Mouse (Mus musculus) kidney, adult 2 months (tissue): Measurements from ENCODE around the gene Stag1.

Experiments
- CTCF ChIP-seq: fragments of 200-500 bp; conservative IDR thresholded peaks from 2 replicates; pipeline ENCODE4 v1.5.1; 2011; ENCODE audit warnings: low read depth, mild to moderate bottlenecking, control low read depth, low read length, moderate library complexity, mixed read lengths; ENCODE audit not compliant: insufficient read depth, insufficient read length
- POLR2A ChIP-seq: fragments of 200-500 bp; IDR thresholded peaks from one replicate; pipeline ENCODE4 v1.6.1; 2011; ENCODE audit warnings: low read depth, low read length, control low read depth

DNA sequence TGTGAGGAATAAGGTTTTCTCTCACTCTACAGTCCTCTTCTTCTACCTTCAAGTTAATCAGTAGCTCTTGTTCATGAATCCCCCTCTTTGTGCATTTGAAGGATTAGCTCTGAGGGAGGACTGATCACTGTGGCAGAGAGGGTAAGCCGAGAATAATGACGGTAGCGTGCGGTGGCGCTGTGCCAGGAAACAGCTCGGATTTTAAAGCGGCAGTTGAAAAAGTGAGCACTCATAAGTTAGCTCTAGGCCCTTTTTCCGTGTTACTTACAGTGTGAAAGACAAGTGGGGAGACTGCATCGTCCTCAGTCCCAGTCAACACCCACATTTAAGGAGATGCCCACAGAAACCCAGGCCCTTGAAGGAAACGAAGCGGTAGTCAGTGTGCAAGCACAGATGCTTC is 19.3 kb downstream of the Stag1 start:
- TF ChIP-seq CTCF, result no peak
- no peak for TF ChIP-seq POLR2A
